Mouse (Mus musculus): ENCODE measurements at regions not wholly inside any gene's neighbourhood (a gene's known extent, or its start where the extent isn't known, plus 50 kb on each side); places are given as distances from the start of the nearest gene placed in this dataset.

DNA sequence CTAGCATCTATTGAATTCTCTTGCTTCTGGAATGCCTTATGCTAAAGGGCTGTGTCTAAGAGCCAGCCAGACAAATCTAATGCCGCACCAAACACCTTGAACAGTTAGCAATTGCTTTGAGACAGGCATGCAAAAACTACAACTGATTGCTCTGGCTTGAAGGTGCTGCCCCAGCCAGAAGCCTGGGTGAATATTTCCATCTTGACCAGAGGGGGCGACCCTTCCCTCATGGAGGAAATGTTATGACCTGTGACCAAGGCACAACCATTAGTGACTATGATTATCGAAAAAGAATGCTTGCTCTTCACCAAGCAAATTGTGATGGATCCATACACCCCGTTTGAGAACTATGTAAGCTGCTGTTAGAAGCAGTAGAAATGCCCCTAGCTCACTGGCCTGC, 445.9 kb upstream of the Etaa1 start:
- no peak for TF ChIP-seq CTCF (IDR thresholded peaks at IDR 0.05; ENCODE audit: low read depth)
- no peak for TF ChIP-seq EP300 (IDR thresholded peaks at IDR 0.05; ENCODE audit: low read depth)

Data from liver, postnatal 0 days (tissue).